Mouse (Mus musculus) olfactory bulb, adult 2 months (tissue): ENCODE measurements around the gene Dohh. TPM values are rescaled to one million over a fixed set of nuclear protein-coding genes. Genes with fewer than 3 reads are reported as not detected.

ENCODE experiments used
- H3K27ac ChIP-seq: fragments of 200-500 bp; 2 replicates; pipeline ENCODE4 v1.5.1; 2012; ENCODE audit warnings: low read depth, low read length; ENCODE audit not compliant: insufficient read depth
- H3K4me1 ChIP-seq: fragments of 200-500 bp; 2 replicates; pipeline ENCODE4 v1.6.1; 2012; ENCODE audit warnings: low read length; ENCODE audit not compliant: control insufficient read depth, insufficient read depth
- H3K4me3 ChIP-seq: fragments of 200-500 bp; 2 replicates; pipeline ENCODE4 v1.5.1; 2012; ENCODE audit warnings: mild to moderate bottlenecking, low read depth, low read length, moderate library complexity; ENCODE audit not compliant: insufficient read depth
- CTCF ChIP-seq: fragments of 200-500 bp; IDR thresholded peaks from 2 replicates; pipeline ENCODE4 v1.5.1; 2012; ENCODE audit warnings: low read depth, mild to moderate bottlenecking, low read length, moderate library complexity; ENCODE audit not compliant: insufficient read depth
- POLR2A ChIP-seq: fragments of 200-500 bp; IDR thresholded peaks from 2 replicates; pipeline ENCODE4 v1.6.1; 2012; ENCODE audit warnings: mild to moderate bottlenecking, low read depth, low read length, moderate library complexity; ENCODE audit not compliant: insufficient read depth
- WGBS: fragments of 180-500 bp; shearing (Covaris S2); methylation state at CpG from one replicate; pipeline ENCODE4 v1.1.7; 2018; 5-methylcytosine and 5-hydroxymethylcytosine counted together
- polyA plus RNA-seq: library from polyadenylated mRNA; stranded (reverse); fragments of >200 nt; gene quantifications from 2 replicates; pipeline ENCODE4 v1.2.4, GENCODE M21; 2012; ENCODE audit warnings: low replicate concordance; ENCODE audit not compliant: missing spikeins, insufficient read depth, insufficient read length

Dohh gene
- polyA plus RNA-seq, 1 experiment, result not detected

- TF ChIP-seq POLR2A, result no peak
- TF ChIP-seq CTCF, result no peak
- WGBS, result 60% methylated on average over 24 of the region's 24 CpGs
- Histone ChIP-seq H3K4me3 (no peak overlapping the region), H3K27ac (no peak overlapping the region), H3K4me1 (peaks cover 59% of the 10 kb centered on the region)
Observed at GRCm38 (mm10) chr10:81406504-81407440, 22.5 kb downstream of the Dohh start.

- H3K4me1 ChIP-seq, result peaks cover 61% of the 10 kb centered on the region
- no peak overlapping the region for H3K27ac ChIP-seq
- no peak overlapping the region for H3K4me3 ChIP-seq
- TF ChIP-seq CTCF, result no peak
- WGBS, result 33% methylated on average over 31 of the region's 31 CpGs
Observed at GRCm38 (mm10) chr10:81407539-81408423, 23.6 kb downstream of the Dohh start.

- TF ChIP-seq CTCF, result no peak
- no peak for TF ChIP-seq POLR2A
- Histone ChIP-seq H3K4me1 (peaks cover 65% of the 10 kb centered on the region), H3K4me3 (no peak overlapping the region), H3K27ac (no peak overlapping the region)
- 68% methylated on average over 13 of the region's 13 CpGs for WGBS
Observed at GRCm38 (mm10) chr10:81408424-81408729, 24.1 kb downstream of the Dohh start.

- Histone ChIP-seq H3K4me3 (no peak overlapping the region), H3K27ac (no peak overlapping the region), H3K4me1 (peaks cover 70% of the 10 kb centered on the region)
- TF ChIP-seq CTCF, result peak; percentile 77; the same call in 1 of the 2 replicates
- TF ChIP-seq POLR2A, result no peak
- 35% methylated on average over 9 of the region's 9 CpGs for WGBS
Observed at GRCm38 (mm10) chr10:81408871-81409291, 24.7 kb downstream of the Dohh start.

- Histone ChIP-seq H3K27ac (no peak overlapping the region), H3K4me3 (no peak overlapping the region), H3K4me1 (peaks cover 75% of the 10 kb centered on the region)
- TF ChIP-seq CTCF, result no peak
- no peak for TF ChIP-seq POLR2A
- 30% methylated on average over 8 of the region's 8 CpGs for WGBS
Observed at GRCm38 (mm10) chr10:81409330-81409729, 25.1 kb downstream of the Dohh start.

GRCm38 (mm10) chr10:81410350-81410749 is 26.1 kb downstream of the Dohh start:
- H3K4me1 ChIP-seq, result peaks cover 85% of the 10 kb centered on the region
- H3K27ac ChIP-seq, result peak overlapping the region; percentile 88
- 78% methylated on average over 4 of the region's 4 CpGs for WGBS
- TF ChIP-seq POLR2A (no peak), CTCF (no peak)
- no peak overlapping the region for H3K4me3 ChIP-seq

- peak overlapping the region; percentile 88 for H3K27ac ChIP-seq
- TF ChIP-seq CTCF (no peak), POLR2A (no peak)
- 56% methylated on average over 9 of the region's 9 CpGs for WGBS
- H3K4me1 ChIP-seq, result peaks cover 91% of the 10 kb centered on the region
- H3K4me3 ChIP-seq, result no peak overlapping the region
Observed at GRCm38 (mm10) chr10:81410981-81411380, 26.8 kb downstream of the Dohh start.

- Histone ChIP-seq H3K27ac (peak overlapping the region; percentile 88), H3K4me1 (peaks cover 97% of the 10 kb centered on the region), H3K4me3 (no peak overlapping the region)
- TF ChIP-seq CTCF, result no peak; the same call in 1 of the 2 replicates
- WGBS, result 31% methylated on average over 18 of the region's 18 CpGs
Observed at GRCm38 (mm10) chr10:81411471-81412400, 27.5 kb downstream of the Dohh start.
